Mouse (Mus musculus) kidney, adult 2 months (tissue): ENCODE data around the gene Cd44.

Experiments used
- CTCF ChIP-seq: fragments of 200-500 bp; conservative IDR thresholded peaks from 2 replicates; pipeline ENCODE4 v1.5.1; 2011; ENCODE audit warnings: low read depth, mild to moderate bottlenecking, control low read depth, low read length, moderate library complexity, mixed read lengths; ENCODE audit not compliant: insufficient read depth, insufficient read length
- POLR2A ChIP-seq: fragments of 200-500 bp; IDR thresholded peaks from one replicate; pipeline ENCODE4 v1.6.1; 2011; ENCODE audit warnings: low read depth, low read length, control low read depth

DNA sequence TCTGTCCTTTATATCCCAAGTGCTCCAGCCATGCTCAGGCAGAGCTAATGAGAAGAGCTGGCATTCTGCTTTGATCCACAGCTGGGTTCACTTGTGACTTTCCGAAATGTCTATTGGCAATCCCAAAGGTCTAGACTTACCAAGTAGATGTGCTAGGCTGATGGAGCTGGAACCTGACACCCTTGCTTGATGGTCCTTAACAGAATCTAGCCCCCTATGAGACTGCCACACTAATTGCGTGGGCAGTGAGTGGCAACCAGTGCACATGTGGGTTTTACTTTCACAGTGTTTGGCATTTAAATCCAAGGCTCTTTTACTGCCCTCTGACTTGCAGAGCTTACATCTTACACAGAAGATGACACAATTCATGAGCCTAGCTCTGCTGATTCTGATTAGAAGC lies 29.0 kb downstream of the Cd44 start:
- TF ChIP-seq CTCF (no peak), POLR2A (no peak)
